25 mouse cellular contexts compared by ENCODE assay signal in genomic region chr16:25585953-25586352, GRCm38 (mm10).
DNase-seq lines count a peak whose midpoint lies in the region; TF ChIP-seq lines count a peak whose summit lies in the region.
"Had no signal": no experiment of that assay in that cellular context is flagged by ENCODE, and none has a peak within 500 bp of the region (broad histone marks: within the 10 kb centered on the region; RNA-seq: fewer than 3 reads in every experiment).

No protein-coding gene starts in this region.

- no peak for TF ChIP-seq CTCF in left cerebral cortex, adult 2 months (IDR thresholded peaks at IDR 0.05)

- H3K27ac ChIP-seq in left cerebral cortex, adult 2 months = no peak overlapping the region; the same call in 1 of the 2 replicates
- H3K27ac ChIP-seq: heart, adult 2 months; heart, embryonic 13.5 days; hindbrain, embryonic 14.5 days; limb, embryonic 12.5 days; liver, embryonic 15.5 days; midbrain, embryonic 10.5 days; midbrain, embryonic 15.5 days; neural tube, embryonic 15.5 days had no signal

- intact Hi-C loops in left cerebral cortex, adult 2 months (cut with DNase I) = loop anchor here (1.0 to 10.0 kb wide), 9 partner anchors 59 to 376 kb away; no protein-coding TSS in a partner anchor

- H3K4me3 ChIP-seq in left cerebral cortex, adult 2 months = no peak overlapping the region
- H3K4me3 ChIP-seq: heart, adult 2 months; heart, embryonic 13.5 days; limb, embryonic 12.5 days; liver, embryonic 15.5 days; midbrain, embryonic 10.5 days; midbrain, embryonic 15.5 days; neural tube, embryonic 15.5 days had no signal

- peak; percentile 58 for DNase-seq in left cerebral cortex, adult 11 months (ENCODE audit: low spot score)
- no peak for DNase-seq in left cerebral cortex, adult 2 months (ENCODE audit: extremely low spot score in 1 of 2, low spot score in 2 of 2)
- DNase-seq in right cerebral cortex, postnatal 25 days = peak; percentile 17
- DNase-seq in right cerebral cortex, postnatal 4 days = no peak
- DNase-seq in right cerebral cortex, postnatal 36 days (ENCODE audit: low spot score in 2 of 2) = peak; percentile 9 to 62
- no peak for DNase-seq in adrenal gland, postnatal 4 days (ENCODE audit: low spot score in 2 of 2)
- no peak for DNase-seq in heart, adult 8-10 months (ENCODE audit: low spot score)
- DNase-seq: adrenal gland, postnatal 14 days; cerebellum, adult 18-20 months; cerebellum, postnatal 14 days; heart, adult 2 months; heart, postnatal 10 days; kidney, postnatal 14 days; lung, embryonic 14.5 days; lung, postnatal 14 days; retina, postnatal 1 day; spleen, adult 18-20 months; thymus, postnatal 4 days had no signal

Comparison
In these comparisons a context has a peak if more than half of its experiments do, and no peak if none do; other contexts are left out.
1. DNase-seq: peak in left cerebral cortex, adult 11 months (single experiment), right cerebral cortex, postnatal 25 days (single experiment) and right cerebral cortex, postnatal 36 days (2 of 2); none in left cerebral cortex, adult 2 months (0 of 2), right cerebral cortex, postnatal 4 days (single experiment), adrenal gland, postnatal 4 days (0 of 2) and heart, adult 8-10 months (single experiment).